Mouse (Mus musculus): ENCODE data around the gene Lsg1. TPM values are rescaled to one million over a fixed set of nuclear protein-coding genes. Genes with fewer than 3 reads are reported as not detected.

Lsg1 gene
- polyA plus RNA-seq, 1 experiment from 2014 or later, result 72.8 TPM

DNA sequence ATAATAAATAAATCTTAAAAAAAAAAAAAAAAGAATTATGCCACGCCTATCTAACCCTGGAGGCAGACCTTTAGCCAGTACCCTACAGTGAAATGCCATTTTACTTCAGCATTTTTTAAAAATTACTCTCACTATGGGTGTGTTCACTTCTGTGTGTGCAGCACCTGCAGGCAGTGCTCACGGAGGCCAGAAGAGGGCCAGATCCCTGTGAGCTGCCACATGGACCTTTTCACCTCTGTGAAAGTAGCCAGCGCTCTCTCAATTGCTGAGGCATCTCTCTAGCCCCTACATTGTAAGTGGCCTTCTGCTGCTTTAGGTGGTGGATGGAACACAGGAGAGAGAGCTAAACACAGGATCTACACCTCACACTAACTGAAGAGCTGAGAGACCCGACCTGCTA lies 17.2 kb downstream of the Lsg1 start:
- H3K9me3 ChIP-seq, result no peaks in the 10 kb centered on the region
- WGBS, result 95% methylated on average over 4 of the region's 4 CpGs
- no peak overlapping the region for H3K4me2 ChIP-seq (replicated peaks)
- H3K27ac ChIP-seq, result no peak overlapping the region
- H3K4me1 ChIP-seq, result no peaks in the 10 kb centered on the region
- no peak for ATAC-seq (ENCODE audit: low FRiP score, low read depth)
- peaks cover 93% of the 10 kb centered on the region for H3K36me3 ChIP-seq
- H3K4me3 ChIP-seq, result no peak overlapping the region
- H3K9ac ChIP-seq, result no peak overlapping the region
- H3K27me3 ChIP-seq (replicated peaks), result no peaks in the 10 kb centered on the region

DNA sequence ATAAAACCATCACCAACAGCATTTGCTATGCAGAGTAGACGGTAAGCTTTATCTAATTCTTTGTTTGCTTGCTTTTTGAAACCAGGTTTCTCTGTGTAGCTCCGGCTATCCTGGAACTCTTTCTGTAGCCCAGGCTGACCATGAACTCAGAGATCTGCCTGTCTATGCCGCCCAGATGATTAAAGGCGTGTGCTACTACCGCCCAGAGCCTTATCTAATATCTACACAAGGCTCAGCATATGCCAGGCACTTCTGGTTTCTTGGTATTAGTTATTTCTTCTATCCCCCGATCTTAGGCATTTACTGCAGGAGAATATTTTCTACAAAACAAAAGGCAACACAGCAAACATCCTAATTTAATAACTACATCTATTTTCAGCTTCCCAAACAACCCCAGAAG lies 21.8 kb downstream of the Lsg1 start:
- Histone ChIP-seq H3K4me3 (no peak overlapping the region), H3K4me1 (no peaks in the 10 kb centered on the region), H3K9me3 (no peaks in the 10 kb centered on the region), H3K4me2 (replicated peaks) (no peak overlapping the region), H3K9ac (no peak overlapping the region), H3K36me3 (peaks cover 96% of the 10 kb centered on the region), H3K27me3 (replicated peaks) (no peaks in the 10 kb centered on the region), H3K27ac (no peak overlapping the region)
- 87% methylated on average over 6 of the region's 6 CpGs for WGBS
- ATAC-seq (ENCODE audit: low FRiP score, low read depth), result no peak

DNA sequence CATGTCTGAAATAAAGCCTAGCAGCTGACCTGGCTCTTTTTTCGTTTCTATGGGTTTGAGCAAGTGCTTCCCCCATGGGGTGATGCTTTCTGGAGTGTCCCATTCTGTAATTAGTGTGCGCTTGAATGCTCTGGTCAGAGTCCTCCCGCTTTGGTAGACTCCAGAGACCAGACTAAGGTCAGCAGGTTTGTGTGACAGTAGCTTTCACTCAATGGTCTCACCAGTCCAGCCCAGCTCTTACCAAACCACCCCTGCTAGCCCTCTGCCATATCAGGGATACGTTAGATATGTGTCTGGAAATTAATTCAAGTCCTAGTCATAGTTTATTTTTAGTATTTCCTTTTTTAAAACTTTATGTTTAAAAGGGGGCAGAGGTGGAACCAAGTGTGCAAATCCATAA lies 26.8 kb downstream of the Lsg1 start:
- H3K9ac ChIP-seq, result no peak overlapping the region
- H3K36me3 ChIP-seq, result peaks cover 83% of the 10 kb centered on the region

DNA sequence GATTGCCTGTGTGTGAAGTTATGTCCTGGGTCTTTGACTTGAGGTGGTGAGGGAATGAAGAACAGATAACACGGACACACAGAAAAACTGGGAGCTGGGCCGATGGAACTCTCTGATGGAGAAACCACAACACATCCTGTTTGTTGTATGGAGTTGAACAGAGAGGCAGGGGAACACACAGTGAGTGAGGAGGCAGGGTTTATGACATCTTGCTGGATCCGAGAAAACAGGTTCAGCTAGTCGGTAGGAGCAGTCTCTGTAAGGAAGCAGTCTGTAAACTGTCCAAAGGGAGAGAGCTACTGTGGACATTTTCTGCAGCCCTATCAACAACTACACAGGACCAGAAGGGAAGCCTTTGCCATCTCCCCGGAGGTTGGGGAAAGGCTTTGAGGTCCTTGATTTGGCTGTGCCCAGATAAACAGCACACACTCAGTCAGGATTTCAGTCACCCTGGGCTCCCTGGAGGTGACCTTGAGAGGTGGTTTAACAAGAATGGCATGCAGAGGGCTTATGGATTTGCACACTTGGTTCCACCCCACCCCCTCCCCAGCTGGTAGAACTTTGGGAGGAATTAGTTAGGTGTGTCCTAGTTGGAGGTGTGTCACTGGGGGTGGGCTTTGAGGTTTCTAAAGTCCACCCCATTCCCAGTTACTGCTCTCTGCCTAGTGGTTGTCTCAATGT lies 27.9 kb downstream of the Lsg1 start:
- H3K36me3 ChIP-seq, result peaks cover 71% of the 10 kb centered on the region
- H3K9me3 ChIP-seq, result peaks cover 14% of the 10 kb centered on the region
- ATAC-seq (ENCODE audit: low FRiP score, low read depth), result no peak
- no peak overlapping the region for H3K4me3 ChIP-seq
- no peak overlapping the region for H3K27ac ChIP-seq
- H3K27me3 ChIP-seq (replicated peaks), result no peaks in the 10 kb centered on the region
- no peaks in the 10 kb centered on the region for H3K4me1 ChIP-seq
- no peak overlapping the region for H3K4me2 ChIP-seq (replicated peaks)
- H3K9ac ChIP-seq, result no peak overlapping the region
- 93% methylated on average over 5 of the region's 5 CpGs for WGBS

More for the DNA sequence above, 26.8 kb downstream of the Lsg1 start:
- H3K27me3 ChIP-seq (replicated peaks), result no peaks in the 10 kb centered on the region
- whole genome bisulfite sequencing, result 89% methylated on average over 4 of the region's 4 CpGs
- no peak for ATAC-seq (ENCODE audit: low FRiP score, low read depth)
- no peak overlapping the region for H3K4me2 ChIP-seq (replicated peaks)
- H3K27ac ChIP-seq, result no peak overlapping the region
- H3K4me3 ChIP-seq, result no peak overlapping the region
- no peaks in the 10 kb centered on the region for H3K4me1 ChIP-seq
- H3K9me3 ChIP-seq, result 0 out of 2 replicates have a peak, but pooled peaks cover 5% of the 10 kb centered on the region

DNA sequence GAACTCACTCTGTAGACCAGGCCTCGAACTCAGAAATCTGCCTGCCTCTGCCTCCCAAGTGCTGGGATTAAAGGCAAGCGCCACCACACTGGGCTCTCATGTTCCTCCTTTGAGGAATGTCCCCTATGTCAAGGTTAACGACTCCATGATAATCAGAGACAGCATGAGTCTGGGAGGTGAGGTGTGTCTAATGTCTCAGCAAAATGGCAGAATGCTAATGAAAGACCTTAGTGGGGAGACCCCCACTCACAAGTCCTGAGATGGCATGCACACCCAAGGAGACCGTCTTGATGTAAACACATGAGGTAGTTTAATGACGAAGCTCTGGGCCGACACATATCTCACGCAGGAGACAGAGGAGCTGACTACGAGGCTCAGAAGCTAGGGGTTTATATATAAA lies 33.3 kb downstream of the Lsg1 start:
- no peak overlapping the region for H3K4me2 ChIP-seq (replicated peaks)
- ATAC-seq (ENCODE audit: low FRiP score, low read depth), result no peak
- peaks cover 10% of the 10 kb centered on the region; the same call in 1 of the 2 replicates for H3K4me1 ChIP-seq
- peaks cover 17% of the 10 kb centered on the region for H3K9me3 ChIP-seq
- peaks cover 19% of the 10 kb centered on the region for H3K36me3 ChIP-seq
- 97% methylated on average over 8 of the region's 8 CpGs for WGBS
- no peaks in the 10 kb centered on the region for H3K27me3 ChIP-seq (replicated peaks)
- H3K27ac ChIP-seq, result no peak overlapping the region
- H3K4me3 ChIP-seq, result no peak overlapping the region
- H3K9ac ChIP-seq, result no peak overlapping the region

DNA sequence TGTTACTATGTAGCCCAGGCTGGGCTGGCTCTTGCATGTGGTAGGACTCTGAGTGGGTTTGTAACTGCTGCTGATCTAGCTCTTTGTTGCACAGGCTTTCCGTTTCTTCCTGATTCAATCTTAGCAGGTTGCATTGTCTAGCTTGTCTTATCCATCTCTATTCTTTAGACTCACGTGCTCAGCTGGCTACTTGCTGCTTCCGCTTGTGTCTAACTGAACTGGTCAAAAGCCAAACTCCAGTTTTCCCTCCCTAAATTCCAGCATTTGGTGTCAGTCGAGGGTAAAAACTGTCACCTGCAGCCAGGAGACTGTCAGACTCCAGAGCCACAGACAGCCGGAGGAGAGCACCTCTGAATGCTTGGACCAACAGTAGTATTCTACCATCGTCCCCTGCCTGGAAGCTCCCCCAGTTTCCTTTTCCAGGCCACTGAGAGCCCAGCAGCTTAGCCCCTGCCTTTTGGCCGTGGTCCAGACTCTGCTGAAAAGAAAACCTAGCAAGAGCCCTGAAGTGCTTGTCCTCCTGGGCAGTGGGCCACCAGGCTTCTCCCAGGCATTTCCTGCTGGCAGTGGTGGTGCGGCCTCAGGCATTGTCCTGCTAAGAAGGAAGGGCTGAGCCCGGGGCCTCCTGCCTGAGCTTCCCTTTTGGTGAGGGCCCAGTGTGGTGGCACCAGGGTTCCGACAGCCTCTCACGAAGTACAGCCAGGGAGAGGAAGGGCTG lies 34.6 kb downstream of the Lsg1 start:
- no peak overlapping the region for H3K4me3 ChIP-seq
- no peak overlapping the region for H3K9ac ChIP-seq
- peaks cover 20% of the 10 kb centered on the region; the same call in 1 of the 2 replicates for H3K4me1 ChIP-seq
- no peak for ATAC-seq (ENCODE audit: low FRiP score, low read depth)
- no peak overlapping the region for H3K4me2 ChIP-seq (replicated peaks)
- H3K27ac ChIP-seq, result peak overlapping the region; percentile 2; the same call in 1 of the 2 replicates
- WGBS, result 40% methylated on average over 11 of the region's 11 CpGs
- H3K9me3 ChIP-seq, result peaks cover 17% of the 10 kb centered on the region
- no peaks in the 10 kb centered on the region for H3K27me3 ChIP-seq (replicated peaks)
- peaks cover 7% of the 10 kb centered on the region for H3K36me3 ChIP-seq

DNA sequence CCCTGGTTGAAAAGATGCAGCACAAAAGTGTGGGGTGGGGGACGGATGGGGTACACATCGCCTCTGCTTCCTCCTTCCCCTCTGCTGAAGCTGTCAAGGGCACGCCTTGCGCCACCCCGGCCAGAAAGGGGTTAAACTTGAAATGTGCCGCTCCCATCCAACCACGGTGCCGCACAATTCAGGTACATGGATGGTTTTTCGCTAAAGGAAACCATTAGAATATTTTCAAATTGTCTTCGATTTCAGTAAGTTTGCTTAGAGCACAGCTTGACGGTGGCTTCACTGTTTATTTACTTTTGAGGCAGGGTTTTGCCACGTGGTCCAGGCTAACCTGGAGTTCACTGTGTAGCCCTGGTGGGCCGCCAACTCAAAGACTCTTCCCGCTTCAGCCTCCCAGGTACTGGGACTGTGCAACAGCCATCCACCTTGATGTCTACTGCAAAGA lies 36.6 kb downstream of the Lsg1 start, which contains the start of gene Tmem44:
Tmem44 (minus strand) TSS at position 95 of the 445 bp plus-strand sequence.
- no peak within 1 kb of the TSS for H3K27ac ChIP-seq
- H3K4me2 ChIP-seq (replicated peaks), result peak within 1 kb of the TSS; percentile 72
- 7% methylated on average over 14 of the region's 14 CpGs for WGBS
- H3K36me3 ChIP-seq, result peaks cover 12% of the 10 kb centered on the region
- H3K4me3 ChIP-seq, result peak within 1 kb of the TSS; percentile 77
- peak within 1 kb of the TSS; percentile 87 for H3K9ac ChIP-seq
- peaks cover 13% of the 10 kb centered on the region for H3K9me3 ChIP-seq
- peak; percentile 54 for ATAC-seq (ENCODE audit: low FRiP score, low read depth)
- peaks cover 20% of the 10 kb centered on the region; the same call in 1 of the 2 replicates for H3K4me1 ChIP-seq
- no peaks in the 10 kb centered on the region for H3K27me3 ChIP-seq (replicated peaks)

DNA sequence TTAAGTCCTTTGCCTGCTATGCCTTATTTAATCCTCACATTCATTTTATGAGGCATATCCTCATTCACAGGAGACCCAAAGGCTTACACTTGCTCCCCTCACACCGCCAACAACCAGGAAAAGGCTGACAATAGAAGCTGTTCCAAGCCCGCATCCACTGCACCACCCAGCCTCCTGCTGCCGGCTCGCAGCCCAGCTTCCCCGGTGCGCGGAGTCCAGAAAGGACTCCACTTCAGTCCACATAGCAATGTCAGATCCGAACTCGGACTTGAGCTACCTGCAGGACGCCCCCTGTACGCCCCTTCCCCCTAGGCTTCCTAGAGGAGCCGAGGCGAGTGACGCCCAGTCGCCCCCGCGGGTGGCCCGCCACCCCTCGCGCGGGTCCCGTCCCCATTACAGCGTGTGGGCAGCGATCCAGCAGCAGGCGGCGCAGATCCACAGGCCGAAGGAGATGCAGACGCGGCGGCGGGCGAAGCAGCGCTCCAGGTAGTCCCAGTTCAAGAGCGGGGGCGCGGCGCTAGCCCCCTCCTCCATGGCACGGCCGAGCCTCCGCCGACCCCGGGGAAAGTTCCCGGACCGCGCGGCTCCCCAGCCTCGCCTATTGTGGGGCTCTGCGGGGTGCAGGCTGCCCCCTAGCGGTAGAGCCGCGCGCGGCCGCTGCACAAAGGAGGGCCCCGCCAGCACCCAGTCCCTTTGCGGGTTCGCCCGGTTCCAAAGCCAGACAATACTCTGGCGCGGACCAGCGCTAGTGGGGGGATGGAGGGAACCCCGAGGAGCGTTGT lies 37.2 kb downstream of the Lsg1 start:
- no peaks in the 10 kb centered on the region for H3K27me3 ChIP-seq (replicated peaks)
- H3K4me2 ChIP-seq (replicated peaks), result peak overlapping the region; percentile 72
- H3K9me3 ChIP-seq, result peaks cover 8% of the 10 kb centered on the region
- H3K36me3 ChIP-seq, result peaks cover 18% of the 10 kb centered on the region
- H3K4me3 ChIP-seq, result peak overlapping the region; percentile 77
- H3K4me1 ChIP-seq, result peaks cover 20% of the 10 kb centered on the region; the same call in 1 of the 2 replicates
- peak; percentile 92 for ATAC-seq (ENCODE audit: low FRiP score, low read depth)
- peak overlapping the region; percentile 87 for H3K9ac ChIP-seq
- no peak overlapping the region for H3K27ac ChIP-seq
- under 1% methylated on average over 63 of the region's 63 CpGs for WGBS

DNA sequence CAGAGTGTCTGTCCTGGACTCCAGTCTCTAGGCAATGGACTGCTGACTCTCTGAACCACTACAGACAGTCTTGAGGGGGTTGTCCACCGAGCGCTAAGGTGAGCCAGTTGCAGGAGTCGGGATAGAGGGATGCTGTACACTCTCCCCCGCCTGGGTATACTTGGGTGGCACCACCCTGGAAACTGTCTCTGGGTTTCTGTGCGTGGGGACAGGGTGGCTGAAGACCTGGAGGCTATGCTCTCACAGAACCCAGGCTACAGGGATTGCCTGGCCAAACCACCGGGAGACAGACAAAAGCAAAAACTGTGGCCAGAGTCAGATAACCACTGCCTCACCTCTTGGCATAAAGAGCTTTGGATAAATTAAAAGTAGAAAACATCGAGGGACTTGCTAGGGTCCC lies 37.9 kb downstream of the Lsg1 start:
- Histone ChIP-seq H3K27ac (no peak overlapping the region), H3K9me3 (0 out of 2 replicates have a peak, but pooled peaks cover 3% of the 10 kb centered on the region), H3K4me2 (replicated peaks) (peak overlapping the region; percentile 72), H3K9ac (peak overlapping the region; percentile 87), H3K4me1 (peaks cover 20% of the 10 kb centered on the region; the same call in 1 of the 2 replicates), H3K4me3 (peak overlapping the region; percentile 77), H3K36me3 (peaks cover 24% of the 10 kb centered on the region), H3K27me3 (replicated peaks) (no peaks in the 10 kb centered on the region)
- ATAC-seq (ENCODE audit: low FRiP score, low read depth), result 0 out of 2 replicates have a peak, but pooled peaks have one; percentile 10
- 85% methylated on average over 7 of the region's 7 CpGs for WGBS

DNA sequence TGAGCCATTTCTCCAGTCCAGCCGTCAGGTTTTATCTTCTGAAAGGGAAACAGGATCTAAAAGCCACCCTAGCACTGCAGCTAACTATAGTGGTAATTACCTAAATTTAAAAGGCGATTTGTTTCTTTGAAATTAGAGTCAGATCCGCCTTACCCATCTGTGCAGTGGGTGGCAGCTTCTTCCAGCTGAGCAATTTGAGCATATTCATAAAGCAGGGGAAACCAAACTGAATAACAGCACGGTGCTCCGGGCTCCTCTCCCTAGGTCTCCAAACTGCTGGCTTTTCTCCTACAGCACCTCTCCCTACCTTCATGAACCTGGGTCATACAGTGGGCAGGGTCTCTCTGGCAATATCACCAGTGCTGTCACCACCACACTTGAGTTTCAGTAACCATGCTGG lies 39.1 kb downstream of the Lsg1 start:
- Histone ChIP-seq H3K9ac (0 out of 2 replicates have a peak overlapping the region, but pooled peaks have one; percentile 42), H3K4me3 (no peak overlapping the region), H3K27me3 (replicated peaks) (no peaks in the 10 kb centered on the region), H3K27ac (no peak overlapping the region), H3K9me3 (no peaks in the 10 kb centered on the region), H3K36me3 (peaks cover 31% of the 10 kb centered on the region), H3K4me1 (peaks cover 20% of the 10 kb centered on the region; the same call in 1 of the 2 replicates), H3K4me2 (replicated peaks) (peak overlapping the region; percentile 72)
- no peak for ATAC-seq (ENCODE audit: low FRiP score, low read depth)
- WGBS, result 87% methylated on average over 5 of the region's 5 CpGs

DNA sequence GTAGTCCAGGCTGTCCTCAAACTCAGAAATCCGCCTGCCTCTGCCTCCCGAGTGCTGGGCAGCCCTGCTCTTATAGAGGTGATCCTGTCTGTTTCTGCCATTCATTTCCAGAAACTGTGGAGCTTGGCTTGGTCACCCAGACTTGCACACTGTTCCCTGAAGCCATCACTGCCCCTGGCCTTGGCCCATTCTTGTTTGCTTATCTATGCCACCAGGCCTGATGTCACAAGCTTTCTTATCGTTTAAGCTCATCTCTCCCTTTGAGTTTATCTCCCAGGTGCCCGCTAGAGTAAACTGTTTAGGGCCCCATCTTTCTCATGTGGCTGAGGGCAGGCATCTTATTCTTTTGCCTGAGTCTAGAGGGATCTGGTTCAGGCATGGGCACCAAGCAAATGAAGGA lies 42.7 kb downstream of the Lsg1 start:
- H3K4me1 ChIP-seq, result peaks cover 18% of the 10 kb centered on the region; the same call in 1 of the 2 replicates
- no peaks in the 10 kb centered on the region for H3K27me3 ChIP-seq (replicated peaks)
- H3K4me2 ChIP-seq (replicated peaks), result no peak overlapping the region
- H3K4me3 ChIP-seq, result no peak overlapping the region
- H3K36me3 ChIP-seq, result peaks cover 53% of the 10 kb centered on the region
- no peak overlapping the region for H3K27ac ChIP-seq
- H3K9ac ChIP-seq, result no peak overlapping the region
- no peaks in the 10 kb centered on the region for H3K9me3 ChIP-seq
- ATAC-seq (ENCODE audit: low FRiP score, low read depth), result no peak
- 88% methylated on average over 4 of the region's 4 CpGs for WGBS

DNA sequence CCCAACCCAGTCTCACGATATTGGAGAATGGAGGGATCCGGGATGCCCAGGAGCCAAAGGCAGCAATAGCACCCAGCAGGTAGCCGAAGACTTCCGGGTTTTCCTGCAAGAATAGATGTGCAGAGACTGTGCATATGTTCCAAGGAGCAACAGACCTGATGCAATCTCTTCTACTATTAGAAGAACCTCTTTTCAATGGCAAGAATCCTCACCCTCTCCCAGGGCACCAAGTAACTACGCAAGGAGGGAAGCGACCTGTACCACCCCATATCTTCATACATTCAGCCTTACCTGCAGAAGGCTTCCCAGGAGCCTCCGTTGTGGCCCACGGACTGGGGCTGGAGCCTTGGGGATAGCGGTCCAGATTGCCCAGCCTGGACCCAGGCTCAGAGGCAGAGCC lies 44.0 kb downstream of the Lsg1 start:
- ATAC-seq (ENCODE audit: low FRiP score, low read depth), result no peak
- Histone ChIP-seq H3K4me3 (no peak overlapping the region), H3K27me3 (replicated peaks) (no peaks in the 10 kb centered on the region), H3K9me3 (no peaks in the 10 kb centered on the region), H3K9ac (no peak overlapping the region), H3K36me3 (peaks cover 53% of the 10 kb centered on the region), H3K27ac (no peak overlapping the region), H3K4me2 (replicated peaks) (no peak overlapping the region), H3K4me1 (peaks cover 5% of the 10 kb centered on the region; the same call in 1 of the 2 replicates)
- 92% methylated on average over 9 of the region's 9 CpGs for WGBS
